Mouse (Mus musculus): ENCODE results near the gene Fry.

Fry gene

GRCm38 (mm10) chr5:150118455-150119241 lies at the start of gene Fry:
Fry (plus strand) TSS chr5:150118645.
- peak; percentile 95 for DNase-seq

GRCm38 (mm10) chr5:150070086-150070485 lies 48.4 kb upstream of the Fry start:
- DNase-seq: no peak

GRCm38 (mm10) chr5:150071738-150072137 lies 46.7 kb upstream of the Fry start:
- no peak for DNase-seq

- DNase-seq: no peak
These were observed 38.3 kb upstream of the Fry start for GRCm38 (mm10) chr5:150079866-150080797.

GRCm38 (mm10) chr5:150082696-150083095 lies 35.7 kb upstream of the Fry start:
- DNase-seq: no peak

GRCm38 (mm10) chr5:150083190-150083589 lies 35.3 kb upstream of the Fry start:
- DNase-seq: no peak

GRCm38 (mm10) chr5:150097620-150098019 lies 20.8 kb upstream of the Fry start:
- DNase-seq: peak; percentile 61

GRCm38 (mm10) chr5:150098754-150099153 lies 19.7 kb upstream of the Fry start:
- DNase-seq: no peak

- DNase-seq: no peak
These were observed 16.7 kb upstream of the Fry start for GRCm38 (mm10) chr5:150101789-150102188.

- DNase-seq: no peak
These were observed 12.1 kb upstream of the Fry start for GRCm38 (mm10) chr5:150106358-150106757.

GRCm38 (mm10) chr5:150111236-150111635 lies 7.2 kb upstream of the Fry start:
- DNase-seq: no peak

GRCm38 (mm10) chr5:150114007-150114406 lies 4.4 kb upstream of the Fry start:
- peak; percentile 37 for DNase-seq

- no peak for DNase-seq
These were observed 3.7 kb upstream of the Fry start for GRCm38 (mm10) chr5:150114778-150115177.

GRCm38 (mm10) chr5:150115271-150116092 lies 3.0 kb upstream of the Fry start:
- DNase-seq: no peak

- DNase-seq: no peak
These were observed 2.1 kb upstream of the Fry start for GRCm38 (mm10) chr5:150116216-150116905.

GRCm38 (mm10) chr5:150116906-150117216 lies 1.6 kb upstream of the Fry start:
- DNase-seq: no peak

GRCm38 (mm10) chr5:150118124-150118454 lies 356 bp upstream of the Fry start:
- DNase-seq: no peak

- DNase-seq: no peak
These were observed 2.2 kb downstream of the Fry start for GRCm38 (mm10) chr5:150120676-150121075.

GRCm38 (mm10) chr5:150122095-150122494 lies 3.6 kb downstream of the Fry start:
- no peak for DNase-seq

GRCm38 (mm10) chr5:150122571-150122970 lies 4.1 kb downstream of the Fry start:
- peak; percentile 45 for DNase-seq

- DNase-seq: no peak
These were observed 7.5 kb downstream of the Fry start for GRCm38 (mm10) chr5:150125920-150126319.

GRCm38 (mm10) chr5:150128432-150128831 lies 10.0 kb downstream of the Fry start:
- DNase-seq: no peak

GRCm38 (mm10) chr5:150130144-150130543 lies 11.7 kb downstream of the Fry start:
- no peak for DNase-seq

Data from right cerebral cortex, postnatal 14 days (tissue).